Mouse (Mus musculus) adrenal gland (tissue): ENCODE measurements at regions not wholly inside any gene's neighbourhood (a gene's known extent, or its start where the extent isn't known, plus 50 kb on each side); places are given as distances from the start of the nearest gene placed in this dataset.

Experiments
- intact Hi-C: fragments of 180-260 bp; cut with DNase I; formaldehyde crosslinking; loops from one replicate; pipeline ENCODE4 v1.15.1; 2025

- intact Hi-C loops, result no loop called here
These were observed 127.8 kb upstream of the Irf2bp2 start for GRCm38 (mm10) chr8:126721621-126722020.

DNA sequence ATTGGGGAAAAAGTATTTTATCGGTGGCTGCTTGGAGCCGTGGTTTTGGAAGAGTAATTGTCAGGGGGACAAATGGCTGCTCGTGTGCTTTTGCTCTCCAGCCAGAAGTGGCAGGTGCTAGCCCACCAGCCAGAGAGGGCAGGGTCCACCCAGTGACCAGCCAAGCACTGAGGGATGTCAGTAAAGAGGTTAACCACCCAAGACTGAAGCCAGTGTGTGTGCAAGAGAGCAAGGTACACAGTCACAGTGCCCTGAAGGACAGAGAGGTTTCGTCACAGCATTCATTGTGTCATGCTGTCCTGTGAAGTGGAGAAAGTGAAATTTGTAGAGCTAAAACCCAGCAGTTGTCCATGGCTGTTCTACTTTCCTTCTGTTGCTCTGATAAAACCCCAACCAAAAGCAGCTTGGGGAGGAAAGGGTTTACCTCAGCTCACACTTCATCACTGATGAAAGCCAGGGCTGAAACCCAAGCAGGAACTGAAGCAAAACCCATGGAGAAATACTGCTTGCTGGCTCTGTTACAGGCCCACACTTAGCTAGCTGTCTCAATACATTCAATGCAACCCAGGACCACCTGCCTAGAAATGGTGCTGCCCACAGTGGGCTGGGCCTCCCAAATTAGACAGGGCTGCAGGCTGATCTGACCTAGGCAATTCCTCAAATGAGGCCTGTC lies 126.8 kb upstream of the Irf2bp2 start:
- intact Hi-C loops, result no loop called here

DNA sequence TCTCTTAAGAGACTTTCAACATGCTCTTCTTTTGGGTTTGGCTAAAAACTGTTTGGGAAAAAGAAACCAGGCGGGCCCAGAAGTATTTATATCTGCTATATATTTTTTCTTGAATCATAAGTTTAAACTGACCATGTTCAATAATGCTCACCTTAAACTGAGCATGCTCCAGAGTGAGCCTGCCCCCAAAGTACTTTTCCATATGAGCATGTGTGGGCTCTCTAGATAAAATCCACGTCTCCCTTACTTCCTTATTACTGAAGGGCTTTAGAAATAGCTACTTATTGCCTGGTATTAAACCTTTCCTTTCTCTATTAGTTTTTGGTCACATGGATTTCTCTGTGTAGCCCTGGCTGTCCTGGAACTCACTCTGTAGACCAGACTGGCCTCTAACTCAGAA lies 126.0 kb upstream of the Irf2bp2 start:
- intact Hi-C loops, result no loop called here

DNA sequence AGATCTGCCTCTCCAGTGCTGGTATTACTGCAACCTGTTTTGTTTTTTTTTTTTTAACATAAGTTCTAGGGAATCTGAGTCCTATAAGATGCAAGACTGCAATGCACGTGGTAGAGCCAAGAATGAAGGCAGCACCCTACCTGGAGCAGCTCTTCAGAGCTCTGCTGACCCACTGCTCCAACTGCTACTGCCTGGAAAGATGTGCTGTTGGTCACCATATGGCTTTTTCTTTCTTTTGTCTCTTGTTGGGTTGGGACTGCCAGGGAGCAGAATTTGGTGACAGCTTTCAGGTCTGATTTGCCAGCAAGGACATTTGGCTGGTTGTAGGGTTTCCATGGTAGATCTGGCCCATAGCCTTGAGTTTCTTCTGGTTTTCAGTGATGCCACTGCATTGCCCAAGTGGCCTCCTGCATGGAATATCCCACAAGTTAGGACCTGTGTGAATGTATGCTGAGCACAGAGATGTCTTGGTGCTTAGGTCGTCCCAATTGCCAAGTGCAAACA lies 123.9 kb upstream of the Irf2bp2 start:
- intact Hi-C loops, result no loop called here

DNA sequence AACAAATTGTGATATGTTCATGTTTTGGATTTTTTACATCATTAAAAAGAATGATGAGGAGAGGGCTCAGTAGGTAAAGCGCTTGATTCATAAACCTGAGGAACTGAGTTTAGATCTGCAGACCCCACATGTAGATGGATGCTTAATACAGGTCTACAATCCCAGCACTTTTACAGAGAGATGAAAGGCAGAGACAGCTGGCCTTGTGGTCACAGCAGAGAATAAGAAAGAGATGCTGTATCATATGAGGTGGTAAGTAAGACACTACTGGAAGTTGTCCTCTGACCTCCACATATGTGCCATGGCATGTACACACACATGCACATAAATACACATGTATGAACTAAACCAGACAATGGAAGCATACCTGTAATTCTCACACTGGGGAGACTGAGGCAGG lies 121.9 kb upstream of the Irf2bp2 start:
- intact Hi-C loops, result no loop called here

DNA sequence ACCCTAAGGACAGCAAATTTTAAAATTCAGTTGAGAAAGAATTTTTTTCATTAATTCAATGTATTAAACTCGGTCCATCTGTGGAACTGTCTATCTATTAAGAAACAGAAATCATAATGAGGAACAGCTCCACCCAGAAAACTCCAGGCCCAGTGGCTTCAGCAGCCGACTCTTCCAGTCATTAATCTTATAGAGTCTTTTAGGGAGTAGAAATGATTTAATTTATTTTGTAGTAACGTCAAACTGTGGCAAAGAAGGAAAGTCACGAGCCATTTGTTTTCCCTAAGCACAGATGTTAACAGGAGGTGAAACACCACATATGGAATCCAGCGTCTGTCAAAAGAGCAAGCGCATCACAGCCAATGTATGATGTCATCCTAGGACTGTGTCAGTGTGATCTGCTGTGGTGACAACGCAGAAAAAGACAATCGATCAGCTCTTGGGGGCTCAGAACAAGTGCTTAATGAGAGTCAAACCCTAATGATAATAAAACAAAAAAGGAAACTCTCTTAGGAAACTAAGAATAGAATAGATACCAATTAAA lies 119.9 kb upstream of the Irf2bp2 start:
- intact Hi-C loops, result no loop called here

GRCm38 (mm10) chr8:126713181-126713580 lies 119.4 kb upstream of the Irf2bp2 start:
- intact Hi-C loops, result no loop called here

DNA sequence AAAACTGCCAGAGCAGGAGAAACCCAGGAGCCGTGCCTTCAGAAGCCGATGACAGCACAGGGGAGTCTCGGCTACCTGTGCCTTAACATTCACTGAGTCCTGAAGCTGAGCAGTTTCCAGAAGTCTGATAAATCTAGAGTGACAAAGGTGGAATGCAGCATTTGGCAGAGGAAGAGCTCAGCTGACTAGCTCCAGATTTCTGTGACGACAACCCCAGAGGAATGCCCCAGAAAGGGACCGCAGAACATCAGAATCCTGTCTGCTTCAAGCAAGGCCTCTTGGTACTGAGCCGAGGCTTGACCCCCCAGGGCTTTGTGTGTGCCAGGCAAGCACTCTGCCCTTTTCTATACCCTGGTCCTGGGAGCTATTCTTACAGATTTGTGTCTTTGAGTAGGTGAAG lies 119.0 kb upstream of the Irf2bp2 start:
- intact Hi-C loops, result no loop called here

- intact Hi-C loops, result no loop called here
These were observed 115.2 kb upstream of the Irf2bp2 start for GRCm38 (mm10) chr8:126708956-126709355.

DNA sequence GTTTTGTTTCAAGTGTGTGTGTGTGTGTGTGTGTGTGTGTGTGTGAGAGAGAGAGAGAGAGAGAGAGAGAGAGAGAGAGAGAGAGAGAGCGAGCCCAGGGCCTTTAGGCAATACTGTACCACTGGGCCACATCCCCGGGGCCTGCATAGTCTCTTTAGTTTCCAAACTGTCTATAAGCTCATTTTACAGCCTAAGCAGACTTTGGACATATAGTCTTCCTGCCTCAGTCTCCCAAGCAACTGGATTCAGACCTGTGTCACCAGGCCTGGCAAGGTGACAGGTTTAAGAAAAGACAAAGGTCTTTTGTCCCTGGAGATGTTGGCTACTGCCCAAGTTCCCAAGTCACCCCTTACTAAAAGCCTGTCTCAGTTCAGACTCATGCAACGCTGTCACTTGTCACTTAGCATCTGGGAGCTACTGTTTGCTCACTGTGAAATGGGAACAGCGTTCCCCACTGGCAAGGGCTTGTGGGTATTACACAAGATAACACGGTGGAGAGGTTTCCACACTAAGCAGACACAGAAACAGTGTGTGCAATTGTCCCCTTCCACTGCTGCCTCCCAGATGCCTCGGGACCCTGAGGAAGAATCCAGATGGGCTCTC lies 113.6 kb upstream of the Irf2bp2 start:
- intact Hi-C loops, result no loop called here

DNA sequence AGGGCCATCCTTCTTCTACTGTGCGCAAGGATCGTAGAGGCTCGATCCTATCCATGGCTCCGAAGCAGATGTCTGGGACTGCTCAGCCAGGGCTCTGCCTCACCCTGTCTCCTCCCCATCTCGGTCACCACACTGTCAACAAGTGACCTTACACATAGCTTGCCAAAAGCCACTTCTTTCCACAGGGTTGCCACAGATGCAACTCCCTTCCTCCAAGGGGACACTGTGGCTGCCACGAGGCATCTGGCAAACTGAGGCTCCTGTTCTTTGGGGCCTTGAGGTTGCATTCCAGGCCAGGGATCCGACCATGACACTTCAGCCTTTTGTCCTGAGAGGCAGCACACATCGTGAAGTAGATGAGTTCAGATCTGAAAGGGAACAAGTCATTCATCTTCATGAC lies 112.5 kb upstream of the Irf2bp2 start:
- intact Hi-C loops, result no loop called here

DNA sequence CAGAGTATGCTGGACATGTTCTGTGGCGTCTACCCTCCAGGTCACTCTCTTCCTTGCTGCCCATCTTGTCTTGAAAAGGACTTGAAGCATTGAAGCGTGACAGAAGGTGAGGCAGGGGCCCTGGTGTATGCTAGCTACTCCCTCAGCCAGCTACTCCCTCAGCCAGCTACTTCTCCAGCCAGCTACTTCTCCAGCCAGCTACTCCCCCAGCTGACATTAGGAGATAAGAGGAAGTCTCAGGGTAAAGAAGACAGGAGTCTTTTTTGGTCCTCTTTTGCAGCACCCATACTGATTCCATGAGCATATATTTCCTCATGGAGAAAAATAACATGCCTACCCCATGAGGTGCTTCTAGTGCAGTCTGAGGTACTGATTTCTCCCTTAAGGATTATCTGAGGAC lies 111.6 kb upstream of the Irf2bp2 start:
- intact Hi-C loops, result no loop called here

DNA sequence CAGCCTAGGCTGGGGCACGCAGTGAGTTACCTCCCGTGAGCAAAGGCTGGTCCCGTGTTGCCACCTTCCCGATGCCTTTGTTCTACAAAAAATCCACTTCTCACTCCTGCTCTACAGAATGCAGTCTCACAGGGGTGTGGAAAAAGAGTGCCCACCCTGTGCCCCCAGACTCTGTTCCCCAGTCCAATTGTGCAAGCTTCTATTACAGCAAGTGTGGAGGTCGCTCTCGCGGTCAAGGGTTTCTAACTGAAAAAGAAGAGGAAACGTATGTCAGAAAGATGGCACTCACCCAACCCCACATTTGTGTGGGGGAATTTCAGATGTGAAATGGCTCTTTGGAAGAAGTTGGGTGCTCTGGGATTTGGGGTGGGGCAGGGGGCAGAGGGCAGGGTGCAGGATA lies 110.9 kb upstream of the Irf2bp2 start:
- intact Hi-C loops, result no loop called here

DNA sequence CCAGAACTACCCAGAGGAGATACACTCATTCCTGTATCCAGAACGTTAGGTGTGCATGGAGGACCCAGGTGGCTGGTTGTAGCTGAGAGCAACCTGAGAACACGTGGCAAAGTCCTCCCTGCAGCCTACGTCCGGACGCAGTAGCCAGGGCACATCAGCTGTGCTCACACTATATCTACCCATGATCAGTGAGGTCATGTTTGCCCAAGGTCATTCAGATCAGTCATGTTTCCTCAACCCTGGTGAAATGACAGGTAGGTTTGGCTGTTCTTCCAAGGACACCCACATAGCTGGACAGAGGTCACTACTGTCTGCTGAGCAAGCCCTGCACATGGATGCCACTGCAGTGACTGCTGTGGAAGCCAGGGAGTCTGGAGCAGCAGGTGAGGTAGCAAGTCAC lies 109.8 kb upstream of the Irf2bp2 start:
- intact Hi-C loops, result no loop called here

DNA sequence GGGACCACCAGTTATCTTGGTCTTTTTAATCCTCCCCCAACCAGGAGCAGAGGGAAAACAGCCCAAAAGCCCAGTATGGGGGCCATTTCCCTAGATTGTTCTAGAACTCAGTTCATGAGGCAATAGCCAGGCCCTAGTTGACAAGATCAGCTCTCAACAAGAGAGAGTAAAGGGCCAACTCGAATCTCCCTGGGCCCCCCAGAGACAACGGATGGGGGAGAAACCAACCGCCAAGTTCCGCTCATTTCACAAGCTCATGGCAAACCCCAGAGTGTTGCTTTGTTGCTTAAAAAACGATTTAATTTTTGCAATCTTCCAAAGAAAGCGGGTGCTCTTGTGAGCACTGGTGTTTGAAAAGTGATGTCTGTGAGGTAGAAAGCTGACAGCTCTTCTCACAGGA lies 108.5 kb upstream of the Irf2bp2 start:
- intact Hi-C loops, result no loop called here

DNA sequence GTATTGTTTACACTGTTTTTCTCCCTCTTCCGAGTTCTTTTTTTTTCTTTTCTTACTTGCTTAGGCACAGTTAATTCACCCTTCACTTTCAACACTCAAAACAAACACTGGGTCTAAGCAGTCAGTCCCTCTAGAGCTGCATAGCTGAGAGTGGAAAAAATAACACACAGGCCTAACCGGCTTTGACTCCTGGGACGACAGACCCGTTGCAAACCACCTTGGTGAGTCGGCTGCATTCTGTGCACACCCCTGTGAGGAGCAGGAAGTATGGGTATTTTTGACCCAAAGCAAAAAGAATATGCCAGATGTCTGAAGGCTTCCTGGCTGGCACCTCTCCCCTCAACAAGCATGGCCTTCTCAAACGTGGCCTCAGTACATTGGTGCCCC lies 105.6 kb upstream of the Irf2bp2 start:
- intact Hi-C loops, result no loop called here

GRCm38 (mm10) chr8:126698601-126699388 lies 105.0 kb upstream of the Irf2bp2 start:
- intact Hi-C loops, result no loop called here

DNA sequence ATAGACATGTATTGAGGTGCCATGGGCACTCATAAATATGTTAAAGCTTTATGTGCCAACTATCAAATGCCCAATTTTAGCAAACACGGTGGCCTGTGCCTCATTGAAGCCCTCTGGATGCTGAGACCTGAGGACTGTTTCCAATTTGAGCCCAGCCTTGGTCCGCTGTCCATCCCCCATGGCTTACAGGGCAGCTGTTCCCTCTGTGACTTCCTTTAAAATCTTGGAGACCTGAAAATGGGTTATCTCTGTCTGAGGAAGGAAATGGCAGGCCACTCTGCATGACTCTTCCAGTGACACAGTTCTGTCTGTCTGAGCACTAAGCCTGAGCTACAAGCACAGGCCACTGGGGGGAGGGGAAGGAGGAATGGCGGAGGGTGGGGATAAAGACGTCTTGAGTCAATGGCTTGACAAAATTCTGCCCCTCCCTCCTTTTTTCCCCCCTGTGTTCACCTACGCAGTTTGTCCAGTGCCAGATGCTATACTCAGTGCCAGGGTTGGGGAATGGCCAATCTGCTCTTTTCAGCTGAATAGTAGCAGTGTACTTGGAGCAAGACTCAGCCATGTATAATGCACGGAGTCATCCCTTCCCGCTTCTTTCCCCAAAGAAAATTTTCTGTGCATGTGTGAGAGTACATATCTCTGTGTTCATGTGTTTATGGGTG lies 102.7 kb upstream of the Irf2bp2 start:
- intact Hi-C loops, result no loop called here

DNA sequence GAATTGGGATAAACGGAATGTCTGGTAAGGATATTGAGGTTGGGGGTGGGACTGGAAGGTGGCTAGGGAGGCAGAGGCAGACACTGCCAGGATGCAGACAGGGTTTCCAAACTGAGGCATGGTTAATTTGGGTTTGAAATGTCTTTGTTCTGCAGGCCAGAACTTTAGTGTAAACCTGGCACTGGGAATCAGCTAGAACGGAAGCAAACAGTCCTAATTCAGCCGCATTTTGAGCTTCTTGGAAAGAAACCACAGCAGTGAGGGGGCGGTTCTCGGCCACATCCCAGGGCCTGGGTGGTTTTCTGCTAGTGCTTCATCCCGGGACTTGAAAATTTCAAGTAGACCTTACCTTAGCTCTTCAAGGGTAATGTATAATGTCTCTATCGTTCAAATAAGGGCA lies 100.6 kb upstream of the Irf2bp2 start:
- intact Hi-C loops, result no loop called here

DNA sequence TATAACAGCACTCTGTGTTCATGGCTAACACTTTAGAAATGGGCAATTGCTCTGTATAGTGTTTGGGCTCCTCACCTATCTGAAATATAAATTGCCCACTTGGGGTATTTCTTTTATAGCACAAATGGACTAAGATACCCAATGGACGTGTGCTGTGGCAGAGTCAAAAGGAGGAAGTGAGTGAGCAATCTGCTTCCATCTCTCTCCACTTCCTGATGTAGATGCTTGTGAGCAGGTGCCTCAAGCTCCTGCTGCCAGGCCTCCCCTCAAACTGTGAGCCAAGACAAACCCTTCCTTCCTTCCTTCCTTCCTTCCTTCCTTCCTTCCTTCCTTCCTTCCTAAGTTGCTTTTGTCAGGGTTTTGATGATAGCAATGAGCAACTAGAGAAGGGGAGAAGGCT lies 99.9 kb upstream of the Irf2bp2 start:
- intact Hi-C loops, result no loop called here

DNA sequence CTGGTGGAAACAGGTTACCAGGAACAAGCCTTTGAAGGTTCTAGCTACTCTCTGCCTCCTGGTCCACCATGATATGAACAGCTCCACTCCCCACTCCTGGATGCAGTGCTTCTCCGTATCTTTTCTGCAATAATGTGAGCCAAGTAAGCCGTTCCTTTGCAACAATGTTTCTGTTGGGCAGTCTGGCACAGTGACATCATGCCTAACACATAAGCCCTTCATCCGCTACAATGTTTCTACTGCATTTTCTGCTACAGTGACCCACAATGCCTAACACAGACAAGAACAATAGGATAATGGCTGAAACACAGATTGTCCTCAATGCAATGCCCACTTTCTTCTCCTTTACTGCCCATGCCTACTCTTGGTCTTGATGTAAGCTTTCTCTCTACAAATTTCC lies 98.9 kb upstream of the Irf2bp2 start:
- intact Hi-C loops, result no loop called here

DNA sequence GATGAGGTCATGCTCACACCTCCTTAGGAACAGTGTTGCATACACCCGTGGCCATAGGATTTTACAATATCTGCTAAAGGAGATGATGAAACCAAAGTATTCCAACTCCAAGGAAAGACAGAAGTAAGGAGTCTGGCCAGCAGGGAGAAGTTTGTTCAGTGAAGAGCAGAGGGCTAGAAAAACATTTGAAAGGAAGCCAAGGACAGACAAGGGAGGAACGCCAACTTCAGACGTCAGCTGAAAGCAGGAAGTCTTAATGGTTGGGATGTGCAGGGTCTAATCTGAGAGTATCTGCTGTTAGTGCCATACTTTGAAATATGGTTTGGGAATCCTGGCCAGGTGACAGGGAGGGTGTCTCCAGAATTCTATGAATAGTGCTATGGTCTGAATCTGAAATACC lies 98.5 kb upstream of the Irf2bp2 start:
- intact Hi-C loops, result no loop called here
